Mouse (Mus musculus) left cerebral cortex, postnatal 36 days (tissue): ENCODE data around the gene Atraid. TPM values are rescaled to one million over a fixed set of nuclear protein-coding genes. Genes with fewer than 3 reads are reported as not detected.

Experiments used
- DNase-seq, 2 experiments: peaks; one replicate each; pipeline ENCODE4 v3.0.0; 2021 to 2022; ENCODE audit warnings: low spot score in 2 of 2, mixed read lengths in 1 of 2
- intact Hi-C: fragments of 180-260 bp; cut with DNase I; formaldehyde crosslinking; loops from one replicate; pipeline ENCODE4 v1.15.1; 2025
- total RNA-seq, 2 experiments: library from RNA; stranded (reverse); gene quantifications; 2 replicates each; pipeline ENCODE4 v1.2.3; 2021

The Atraid gene
- total RNA-seq, 2 experiments from 2014 or later: 74.3 to 75.8 TPM

- intact Hi-C loops: no loop called here
- peak; percentile 75 to 83 for DNase-seq
Measured at GRCm38 (mm10) chr5:31092231-31092975, 44.3 kb downstream of the Atraid start.

- intact Hi-C loops: no loop called here
- peak; percentile 61 to 80 for DNase-seq
Measured at GRCm38 (mm10) chr5:31093151-31094041, 45.3 kb downstream of the Atraid start.

GRCm38 (mm10) chr5:31094100-31094798 is 46.1 kb downstream of the Atraid start:
- intact Hi-C loops: no loop called here
- DNase-seq: no peak

GRCm38 (mm10) chr5:31094799-31095691 is 46.9 kb downstream of the Atraid start:
- peak; percentile 68 to 82 for DNase-seq
- intact Hi-C loops: no loop called here

- no peak for DNase-seq
- intact Hi-C loops: no loop called here
Measured at GRCm38 (mm10) chr5:31095711-31096480, 47.8 kb downstream of the Atraid start.

Other genes starting within 250 kb of the Atraid start
- gene Mapre3, start 233.7 kb upstream of the Atraid start, total RNA-seq: 100 to 1,000 TPM; 223 to 238 TPM
- 10 to 100 TPM; 51.9 to 79.5 TPM for gene Tmem214, start 180.3 kb upstream of the Atraid start, total RNA-seq
- 10 to 100 TPM; 13.5 to 20.2 TPM for gene Agbl5, start 159.6 kb upstream of the Atraid start, total RNA-seq
- 10 to 100 TPM; 82.6 to 97.0 TPM for gene Ost4, start 140.5 kb upstream of the Atraid start, total RNA-seq
- gene Emilin1, start 134.9 kb upstream of the Atraid start, total RNA-seq: 1 to 10 TPM; 1.7 to 5.1 TPM
- 10 to 100 TPM; 14.4 TPM for gene Khk, start 126.9 kb upstream of the Atraid start, total RNA-seq
- gene Cgref1, start 102.7 kb upstream of the Atraid start, total RNA-seq: 10 to 100 TPM; 26.1 to 26.4 TPM
- gene Preb, start 88.0 kb upstream of the Atraid start, total RNA-seq: 100 to 1,000 TPM; 121 to 128 TPM
- gene Tcf23, start 79.7 kb upstream of the Atraid start, total RNA-seq: under 1 TPM; 0.15 to 0.27 TPM
- gene Slc5a6, start 612 bp downstream of the Atraid start, total RNA-seq: 10 to 100 TPM; 14.4 to 17.9 TPM
- 10 to 100 TPM; 18.1 to 21.8 TPM for gene Cad, start 6.5 kb downstream of the Atraid start, total RNA-seq
- gene Dnajc5g, start 58.0 kb downstream of the Atraid start, total RNA-seq: not detected
- 100 to 1,000 TPM; 155 to 159 TPM for gene Slc30a3, start 59.9 kb downstream of the Atraid start, total RNA-seq
- 1 to 10 TPM; 1.4 to 2.8 TPM for gene Trim54, start 68.4 kb downstream of the Atraid start, total RNA-seq
- 1 to 10 TPM in 1 of 2 experiments, not detected in 1; 2.4 TPM for gene Ucn, start 90.5 kb downstream of the Atraid start, total RNA-seq
- 10 to 100 TPM; 46.2 to 50.8 TPM for gene Mpv17, start 105.9 kb downstream of the Atraid start, total RNA-seq
- gene Gm29609, start 131.6 kb downstream of the Atraid start, total RNA-seq: 1 to 10 TPM; 2.0 to 5.1 TPM
- 10 to 100 TPM; 48.0 to 73.7 TPM for gene Gtf3c2, start 131.8 kb downstream of the Atraid start, total RNA-seq
- gene Snx17, start 144.9 kb downstream of the Atraid start, total RNA-seq: 10 to 100 TPM; 78.9 to 84.4 TPM
- 10 to 100 TPM; 36.2 to 41.1 TPM for gene Eif2b4, start 145.1 kb downstream of the Atraid start, total RNA-seq
- 10 to 100 TPM; 26.8 to 29.3 TPM for gene Zfp513, start 154.0 kb downstream of the Atraid start, total RNA-seq
- gene Ppm1g, start 172.4 kb downstream of the Atraid start, total RNA-seq: 10 to 100 TPM; 70.2 to 71.8 TPM
- 10 to 100 TPM; 77.9 to 80.9 TPM for gene Nrbp1, start 192.6 kb downstream of the Atraid start, total RNA-seq
- not detected for gene Gm9970, start 192.9 kb downstream of the Atraid start, total RNA-seq
- gene Krtcap3, start 203.4 kb downstream of the Atraid start, total RNA-seq: 1 to 10 TPM; 2.2 to 4.0 TPM
- gene Ift172, start 242.8 kb downstream of the Atraid start, total RNA-seq: 100 to 1,000 TPM in 1 of 2 experiments, 10 to 100 TPM in 1; 78.3 to 102 TPM
- gene Fndc4, start 247.8 kb downstream of the Atraid start, total RNA-seq: 100 to 1,000 TPM; 147 to 162 TPM
- gene Gckr, start 249.1 kb downstream of the Atraid start, total RNA-seq: under 1 TPM in 1 of 2 experiments, not detected in 1; 0.25 TPM